Mouse (Mus musculus) retina, postnatal 7 days (tissue): ENCODE measurements around the gene Gm10642.

Experiments used
- DNase-seq: peaks from one replicate; pipeline ENCODE4 v3.0.0-alpha.2; 2012; ENCODE audit warnings: low read depth, low spot score

Gm10642 gene

GRCm38 (mm10) chr9:70671772-70672579, 15.9 kb downstream of the Gm10642 start:
- no peak for DNase-seq

- no peak for DNase-seq
Observed at GRCm38 (mm10) chr9:70673656-70674055, 17.6 kb downstream of the Gm10642 start.

GRCm38 (mm10) chr9:70675117-70675516, 19.1 kb downstream of the Gm10642 start:
- DNase-seq = no peak

GRCm38 (mm10) chr9:70675961-70676360, 19.9 kb downstream of the Gm10642 start:
- DNase-seq = no peak

GRCm38 (mm10) chr9:70678682-70679131, 22.7 kb downstream of the Gm10642 start, which contains the start of gene Adam10:
Adam10 (plus strand) TSS chr9:70678997.
- peak; percentile 98 for DNase-seq

GRCm38 (mm10) chr9:70679132-70680091, 23.4 kb downstream of the Gm10642 start:
- DNase-seq = peak; percentile 9

GRCm38 (mm10) chr9:70682202-70682601, 26.2 kb downstream of the Gm10642 start:
- no peak for DNase-seq

GRCm38 (mm10) chr9:70688301-70688968, 32.4 kb downstream of the Gm10642 start:
- DNase-seq = no peak

- DNase-seq = no peak
Observed at GRCm38 (mm10) chr9:70689926-70690325, 33.9 kb downstream of the Gm10642 start.

GRCm38 (mm10) chr9:70690579-70690978, 34.5 kb downstream of the Gm10642 start:
- DNase-seq = no peak

- no peak for DNase-seq
Observed at GRCm38 (mm10) chr9:70691772-70692693, 36.0 kb downstream of the Gm10642 start.

GRCm38 (mm10) chr9:70695723-70696122, 39.7 kb downstream of the Gm10642 start:
- DNase-seq = no peak

- DNase-seq = no peak
Observed at GRCm38 (mm10) chr9:70698090-70698489, 42.0 kb downstream of the Gm10642 start.

GRCm38 (mm10) chr9:70703597-70704203, 47.6 kb downstream of the Gm10642 start:
- DNase-seq = no peak

GRCm38 (mm10) chr9:70706444-70706843, 50.4 kb downstream of the Gm10642 start:
- DNase-seq = no peak
